Mouse (Mus musculus) embryonic fibroblast, embryonic 13.5 days (primary cell): Measurements from ENCODE around the gene Cwc27.

ENCODE experiments used
- CTCF ChIP-seq: IDR thresholded peaks from 2 replicates; pipeline ENCODE4 v1.5.1; 2011; ENCODE audit warnings: mild to moderate bottlenecking, control low read depth, low read length, moderate library complexity, borderline replicate concordance; ENCODE audit not compliant: insufficient read depth
- POLR2A ChIP-seq: IDR thresholded peaks from 2 replicates; pipeline ENCODE4 v1.6.1; 2011; ENCODE audit warnings: low read depth, mild to moderate bottlenecking, control low read depth, low read length, moderate library complexity

DNA sequence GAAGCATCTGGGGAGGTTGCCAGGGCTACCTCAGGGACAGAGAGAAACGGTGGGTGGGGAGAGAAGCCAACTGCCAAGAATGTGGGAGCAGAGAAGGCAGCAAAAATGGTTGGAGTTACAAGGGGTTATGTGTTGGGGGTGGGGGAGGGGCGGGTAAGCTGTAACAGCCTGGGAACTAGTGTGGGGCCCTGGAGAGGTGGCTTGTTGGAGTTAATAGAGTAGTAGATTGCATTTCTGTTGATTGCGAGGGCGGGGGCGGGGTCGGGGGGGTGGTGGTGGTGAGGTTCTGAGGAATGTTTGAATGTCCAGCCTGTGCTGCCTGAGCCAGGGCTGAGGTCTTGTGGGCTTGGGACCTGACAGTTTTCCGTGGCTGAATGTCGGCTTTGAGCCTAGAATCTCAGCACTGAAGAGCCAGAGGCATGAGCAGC is 5.5 kb upstream of the Cwc27 start:
- TF ChIP-seq POLR2A (no peak), CTCF (no peak)
